18 mouse cellular contexts compared by ENCODE assay signal in the genomic region with DNA sequence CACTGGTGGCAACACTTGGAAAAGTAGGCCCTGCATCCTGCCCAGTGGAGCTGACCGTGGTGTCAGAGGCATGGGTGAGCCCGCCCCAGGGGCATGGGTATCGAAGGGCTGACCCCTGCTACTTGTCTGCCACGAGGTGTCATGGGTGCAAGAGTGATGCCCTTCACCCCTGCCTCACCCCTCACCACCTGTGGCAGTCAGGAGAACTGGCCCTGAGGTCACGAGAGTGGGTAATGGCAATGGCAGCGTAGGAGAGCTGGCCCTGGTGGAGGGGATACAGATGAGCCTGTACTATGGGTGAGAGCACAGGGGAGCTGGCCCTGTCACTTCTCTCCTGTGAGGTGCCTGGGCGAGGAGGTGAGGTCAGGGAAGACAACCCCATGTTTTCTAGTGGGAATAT. TPM values are rescaled to one million over a fixed set of nuclear protein-coding genes. Genes with fewer than 3 reads are reported as not detected.
A peak's percentile ranks its signal among the peaks of the same experiment; 100 is the strongest.
DNase-seq lines count a peak whose midpoint lies in the region; ATAC-seq and TF ChIP-seq lines count a peak whose summit lies in the region.
"Had no signal": no experiment of that assay in that cellular context is flagged by ENCODE, and none has a peak within 500 bp of the region (broad histone marks: within the 10 kb centered on the region; RNA-seq: fewer than 3 reads in every experiment).

No protein-coding gene starts in this region.

- H3K4me1 ChIP-seq in heart, embryonic 10.5 days: no peaks in the 10 kb centered on the region
- H3K4me1 ChIP-seq in kidney, postnatal 0 days (replicated peaks; ENCODE audit: insufficient read depth, low read length): no peaks in the 10 kb centered on the region
- H3K4me1 ChIP-seq in stomach, postnatal 0 days (replicated peaks; ENCODE audit: control insufficient read depth, insufficient read depth): no peaks in the 10 kb centered on the region
- H3K4me1 ChIP-seq: embryonic facial prominence, embryonic 10.5 days; embryonic facial prominence, embryonic 12.5 days; forebrain, embryonic 13.5 days; forebrain, embryonic 15.5 days had no signal

- no peaks in the 10 kb centered on the region for H3K36me3 ChIP-seq in heart, embryonic 10.5 days
- no peaks in the 10 kb centered on the region for H3K36me3 ChIP-seq in kidney, postnatal 0 days (ENCODE audit: insufficient read depth, low read length)
- H3K36me3 ChIP-seq in stomach, postnatal 0 days (ENCODE audit: control insufficient read depth, insufficient read depth, low read length): no peaks in the 10 kb centered on the region
- H3K36me3 ChIP-seq: embryonic facial prominence, embryonic 10.5 days; embryonic facial prominence, embryonic 12.5 days; forebrain, embryonic 15.5 days had no signal

- intact Hi-C loops in heart, postnatal 10 days (cut with DNase I): no loop called here

- no peak for TF ChIP-seq CTCF in kidney, postnatal 0 days (IDR thresholded peaks at IDR 0.05; ENCODE audit: low read depth)
- no peak for TF ChIP-seq CTCF in stomach, postnatal 0 days (IDR thresholded peaks at IDR 0.05; ENCODE audit: low read depth)

- no peaks in the 10 kb centered on the region for H3K9me3 ChIP-seq in heart, embryonic 10.5 days
- no peaks in the 10 kb centered on the region for H3K9me3 ChIP-seq in kidney, postnatal 0 days (replicated peaks; ENCODE audit: low read length)
- H3K9me3 ChIP-seq in stomach, postnatal 0 days (ENCODE audit: control insufficient read depth, low read length): no peaks in the 10 kb centered on the region
- H3K9me3 ChIP-seq: embryonic facial prominence, embryonic 10.5 days; embryonic facial prominence, embryonic 12.5 days; forebrain, embryonic 13.5 days; forebrain, embryonic 15.5 days had no signal

- no peak for TF ChIP-seq EP300 in stomach, postnatal 0 days (optimal IDR thresholded peaks at IDR 0.05)

- no peak overlapping the region for H3K9ac ChIP-seq in kidney, postnatal 0 days (ENCODE audit: low read depth, low read length)
- H3K9ac ChIP-seq in stomach, postnatal 0 days (ENCODE audit: low read length): no peak overlapping the region
- H3K9ac ChIP-seq: embryonic facial prominence, embryonic 12.5 days; forebrain, embryonic 13.5 days; forebrain, embryonic 15.5 days had no signal

- H3K4me2 ChIP-seq in kidney, postnatal 0 days (ENCODE audit: low read length): no peak overlapping the region
- H3K4me2 ChIP-seq in stomach, postnatal 0 days (replicated peaks; ENCODE audit: low read depth): no peak overlapping the region
- H3K4me2 ChIP-seq: embryonic facial prominence, embryonic 12.5 days; forebrain, embryonic 13.5 days; forebrain, embryonic 15.5 days had no signal

- no peaks in the 10 kb centered on the region for H3K27me3 ChIP-seq in heart, embryonic 10.5 days (ENCODE audit: insufficient read depth, poor library complexity, severe bottlenecking)
- H3K27me3 ChIP-seq in kidney, postnatal 0 days (ENCODE audit: insufficient read depth, low read length): no peaks in the 10 kb centered on the region
- no peaks in the 10 kb centered on the region for H3K27me3 ChIP-seq in stomach, postnatal 0 days (ENCODE audit: control insufficient read depth, insufficient read depth, low read length)
- H3K27me3 ChIP-seq: embryonic facial prominence, embryonic 12.5 days; forebrain, embryonic 13.5 days; forebrain, embryonic 15.5 days had no signal

- peak; percentile 72 for DNase-seq in heart, embryonic 10.5 days (ENCODE audit: low spot score)
- DNase-seq in heart, postnatal 10 days: no peak
- no peak for DNase-seq in kidney, postnatal 0 days (ENCODE audit: low spot score)
- DNase-seq in kidney, postnatal 25 days: no peak
- DNase-seq in stomach, postnatal 0 days (ENCODE audit: low spot score): no peak
- no peak for DNase-seq in adrenal gland, postnatal 36 days
- DNase-seq: adrenal gland, adult 2 months; adrenal gland, postnatal 10 days; adrenal gland, postnatal 25 days; cerebellum, adult 11-12 months; cerebellum, adult 2 months; cerebellum, adult 9-10 months; cerebellum, postnatal 10 days; cerebellum, postnatal 25 days had no signal

- no peak overlapping the region for H3K27ac ChIP-seq in heart, embryonic 10.5 days
- H3K27ac ChIP-seq in kidney, postnatal 0 days: no peak overlapping the region
- H3K27ac ChIP-seq in stomach, postnatal 0 days (replicated peaks): no peak overlapping the region
- H3K27ac ChIP-seq: embryonic facial prominence, embryonic 10.5 days; embryonic facial prominence, embryonic 12.5 days; forebrain, embryonic 13.5 days; forebrain, embryonic 15.5 days had no signal

- 79% methylated on average over 7 of the region's 7 CpGs for WGBS in heart, embryonic 10.5 days
- WGBS in kidney, postnatal 0 days: 81% methylated on average over 7 of the region's 7 CpGs
- 88% methylated on average over 7 of the region's 7 CpGs for WGBS in stomach, postnatal 0 days

- H3K4me3 ChIP-seq in heart, embryonic 10.5 days: no peak overlapping the region
- no peak overlapping the region for H3K4me3 ChIP-seq in kidney, postnatal 0 days (replicated peaks; ENCODE audit: low read depth, low read length)
- no peak overlapping the region for H3K4me3 ChIP-seq in stomach, postnatal 0 days (ENCODE audit: low read depth, low read length)
- H3K4me3 ChIP-seq: embryonic facial prominence, embryonic 10.5 days; embryonic facial prominence, embryonic 12.5 days; forebrain, embryonic 13.5 days; forebrain, embryonic 15.5 days had no signal

- ATAC-seq in kidney, postnatal 0 days (replicated peaks; ENCODE audit: low FRiP score, low read depth): 0 out of 2 replicates have a peak, but pooled peaks have one; percentile 17
- 0 out of 2 replicates have a peak, but pooled peaks have one; percentile 21 for ATAC-seq in stomach, postnatal 0 days (ENCODE audit: low FRiP score, low TSS enrichment)
- ATAC-seq: forebrain, embryonic 13.5 days; forebrain, embryonic 15.5 days had no signal

RNA-seq across cellular contexts. Expression of gene Cbr4, which starts 27.8 kb away (rescaled TPM):
- 30.1 and 31.7 TPM in 2 replicates for polyA plus RNA-seq in heart, embryonic 10.5 days (2016; fragmentation: Nextera tagmentation; extraction: Ambion mirVana)
- 10 to 100 TPM; 55.3 to 55.5 TPM for total RNA-seq in heart, postnatal 10 days (2021)
- polyA plus RNA-seq in kidney, postnatal 0 days (2015; fragmentation: Nextera tagmentation; extraction: Ambion mirVana): 55.5 and 55.9 TPM in 2 replicates
- 42.7 and 47.0 TPM in 2 replicates for polyA plus RNA-seq in stomach, postnatal 0 days (2015; fragmentation: Nextera tagmentation; extraction: Ambion mirVana)
- 10 to 100 TPM; 45.1 to 57.9 TPM for total RNA-seq in adrenal gland, postnatal 36 days (2021)
